Mouse (Mus musculus): ENCODE results near the gene Tmem87a. TPM values are rescaled to one million over a fixed set of nuclear protein-coding genes. Genes with fewer than 3 reads are reported as not detected.

Gene Tmem87a
- polyA plus RNA-seq, 1 experiment from 2014 or later: 10.6 TPM

DNA sequence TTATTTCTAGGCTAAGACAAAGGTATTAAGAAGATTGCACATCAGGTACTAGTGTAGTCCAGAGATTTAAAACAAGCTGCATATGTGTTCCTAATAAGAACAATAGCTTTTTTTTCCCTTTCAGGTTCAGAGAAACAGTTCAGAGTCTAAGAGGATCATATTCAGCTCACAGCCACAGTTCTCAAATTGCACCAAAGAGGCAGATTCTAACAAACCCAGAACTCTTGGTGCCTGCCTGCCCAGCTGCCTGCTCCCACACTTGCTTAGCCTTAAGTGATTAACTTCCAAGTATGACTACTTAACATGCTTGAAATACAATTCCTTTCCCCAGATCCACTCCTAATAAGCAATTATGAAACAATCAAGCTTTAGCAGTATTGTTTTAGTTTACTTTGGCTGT, 10.2 kb upstream of the Tmem87a start:
- DNase-seq (ENCODE audit: low spot score) (no peak), ATAC-seq (replicated peaks; ENCODE audit: low FRiP score) (no peak)
- Histone ChIP-seq H3K4me2 (ENCODE audit: low read depth, low read length, severe bottlenecking) (no peak overlapping the region), H3K27me3 (ENCODE audit: control insufficient read depth, insufficient read depth, low read length) (no peaks in the 10 kb centered on the region), H3K27ac (ENCODE audit: low read depth, low read length) (no peak overlapping the region), H3K4me3 (ENCODE audit: low read depth, low read length) (no peak overlapping the region), H3K9me3 (ENCODE audit: control insufficient read depth, low read length) (no peaks in the 10 kb centered on the region), H3K36me3 (ENCODE audit: control insufficient read depth, insufficient read depth, low read length) (no peaks in the 10 kb centered on the region), H3K4me1 (replicated peaks; ENCODE audit: control insufficient read depth, insufficient read depth, low read length) (no peaks in the 10 kb centered on the region), H3K9ac (ENCODE audit: low read length) (no peak overlapping the region)

- Histone ChIP-seq H3K4me3 (ENCODE audit: low read depth, low read length) (no peak overlapping the region), H3K36me3 (ENCODE audit: control insufficient read depth, insufficient read depth, low read length) (no peaks in the 10 kb centered on the region), H3K4me2 (ENCODE audit: low read depth, low read length, severe bottlenecking) (no peak overlapping the region), H3K9me3 (ENCODE audit: control insufficient read depth, low read length) (no peaks in the 10 kb centered on the region), H3K9ac (ENCODE audit: low read length) (no peak overlapping the region), H3K4me1 (replicated peaks; ENCODE audit: control insufficient read depth, insufficient read depth, low read length) (no peaks in the 10 kb centered on the region), H3K27me3 (ENCODE audit: control insufficient read depth, insufficient read depth, low read length) (no peaks in the 10 kb centered on the region), H3K27ac (ENCODE audit: low read depth, low read length) (no peak overlapping the region)
- DNase-seq (ENCODE audit: low spot score) (no peak), ATAC-seq (replicated peaks; ENCODE audit: low FRiP score) (no peak)
- 95% methylated on average over 3 of the region's 3 CpGs for WGBS
Measured at GRCm38 (mm10) chr2:120411096-120411628, 7.2 kb upstream of the Tmem87a start.

DNA sequence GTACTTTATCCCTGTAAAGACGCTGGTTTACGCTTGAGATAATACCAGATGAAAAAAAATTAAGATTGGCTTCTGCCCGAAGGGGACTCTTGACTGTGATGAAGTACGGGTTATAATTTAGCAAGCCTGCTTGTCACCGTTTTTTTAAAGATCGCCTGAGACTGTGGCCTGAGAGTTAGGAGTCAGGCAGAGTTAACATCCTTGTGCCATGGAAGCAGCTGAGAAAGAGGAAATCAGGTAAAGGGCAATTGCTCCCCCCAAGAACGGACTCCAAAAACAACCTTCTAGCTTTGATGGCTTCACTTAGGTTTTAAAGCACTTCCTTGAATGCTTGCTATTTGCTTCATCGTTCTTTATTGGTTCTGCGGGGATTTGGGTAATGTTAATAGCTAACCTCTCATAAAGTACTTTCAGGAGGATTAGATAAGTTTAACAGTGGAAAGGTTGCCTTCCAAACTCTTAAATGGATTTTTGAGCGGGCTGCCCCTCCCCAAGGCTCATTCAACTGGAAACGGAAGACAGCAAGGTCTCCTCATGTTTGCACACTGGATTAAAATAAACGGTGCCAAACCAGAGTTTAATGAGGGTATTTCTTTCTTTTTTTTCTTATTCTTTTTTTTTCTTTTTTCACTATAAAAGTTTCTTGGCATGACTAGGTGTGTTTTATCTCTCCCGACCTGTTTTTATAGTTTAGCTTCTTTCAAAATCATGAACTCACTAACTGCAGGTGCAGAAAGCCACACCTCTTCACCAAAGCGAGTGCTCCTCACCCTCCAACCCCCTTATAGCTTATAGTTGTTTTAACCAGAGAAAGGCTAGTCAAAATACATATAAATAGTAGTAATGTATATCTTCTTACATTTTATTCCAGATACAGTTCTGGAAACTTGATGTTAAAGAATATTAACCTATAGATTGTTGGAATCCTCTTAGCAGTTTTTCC, 1.2 kb upstream of the Tmem87a start:
- Histone ChIP-seq H3K4me2 (ENCODE audit: low read depth, low read length, severe bottlenecking) (peak overlapping the region; percentile 68), H3K36me3 (ENCODE audit: control insufficient read depth, insufficient read depth, low read length) (no peaks in the 10 kb centered on the region), H3K4me1 (replicated peaks; ENCODE audit: control insufficient read depth, insufficient read depth, low read length) (0 out of 2 replicates have a peak, but pooled peaks cover 2% of the 10 kb centered on the region), H3K27ac (ENCODE audit: low read depth, low read length) (peak overlapping the region; percentile 81; the same call in 1 of the 2 replicates), H3K27me3 (ENCODE audit: control insufficient read depth, insufficient read depth, low read length) (no peaks in the 10 kb centered on the region), H3K9me3 (ENCODE audit: control insufficient read depth, low read length) (no peaks in the 10 kb centered on the region), H3K4me3 (ENCODE audit: low read depth, low read length) (peak overlapping the region; percentile 78), H3K9ac (ENCODE audit: low read length) (peak overlapping the region; percentile 66)
- 40% methylated on average over 14 of the region's 14 CpGs for WGBS
- ATAC-seq (replicated peaks; ENCODE audit: low FRiP score) (no peak), DNase-seq (ENCODE audit: low spot score) (no peak)

GRCm38 (mm10) chr2:120403653-120403985, 294 bp downstream of the Tmem87a start, which contains the start of gene Ganc:
Gene Ganc (plus strand): TSS chr2:120403896.
- Histone ChIP-seq H3K4me3 (ENCODE audit: low read depth, low read length) (peak within 1 kb of the TSS; percentile 78), H3K9me3 (ENCODE audit: control insufficient read depth, low read length) (no peaks in the 10 kb centered on the region)
- under 1% methylated on average over 17 of the region's 17 CpGs for WGBS

DNA sequence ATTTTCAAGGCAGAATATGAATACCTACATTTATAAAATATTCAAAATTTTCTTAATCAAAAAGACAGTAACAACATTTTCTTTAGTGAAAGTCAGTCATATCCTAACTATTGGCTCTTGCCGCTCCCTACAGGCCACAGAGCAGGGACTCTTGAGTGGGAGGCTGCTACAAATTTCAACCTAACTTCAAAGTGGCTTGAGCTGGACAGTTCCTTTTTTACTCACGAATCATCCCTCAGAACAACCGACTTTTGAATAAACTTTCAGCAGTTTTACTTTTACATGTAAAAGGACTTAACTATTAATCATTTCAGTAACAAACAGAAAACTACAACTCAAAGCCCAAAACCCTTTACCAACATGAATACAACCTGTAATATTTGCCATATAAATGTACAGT, 1.1 kb downstream of the Tmem87a start:
- no peak for ATAC-seq (replicated peaks; ENCODE audit: low FRiP score)
- 0 out of 2 replicates have a peak, but pooled peaks cover 2% of the 10 kb centered on the region for H3K4me1 ChIP-seq (replicated peaks; ENCODE audit: control insufficient read depth, insufficient read depth, low read length)
- H3K9me3 ChIP-seq (ENCODE audit: control insufficient read depth, low read length): no peaks in the 10 kb centered on the region
- H3K27ac ChIP-seq (ENCODE audit: low read depth, low read length): no peak overlapping the region
- H3K9ac ChIP-seq (ENCODE audit: low read length): no peak overlapping the region
- H3K4me3 ChIP-seq (ENCODE audit: low read depth, low read length): peak overlapping the region; percentile 78
- H3K4me2 ChIP-seq (ENCODE audit: low read depth, low read length, severe bottlenecking): peak overlapping the region; percentile 68; the same call in 1 of the 2 replicates
- WGBS: 63% methylated on average over 3 of the region's 3 CpGs
- no peaks in the 10 kb centered on the region for H3K27me3 ChIP-seq (ENCODE audit: control insufficient read depth, insufficient read depth, low read length)
- DNase-seq (ENCODE audit: low spot score): no peak
- H3K36me3 ChIP-seq (ENCODE audit: control insufficient read depth, insufficient read depth, low read length): no peaks in the 10 kb centered on the region

More at GRCm38 (mm10) chr2:120403653-120403985, 294 bp downstream of the Tmem87a start, which contains the start of gene Ganc:
- DNase-seq (ENCODE audit: low spot score) (no peak), ATAC-seq (replicated peaks; ENCODE audit: low FRiP score) (peak; percentile 82)
- no peaks in the 10 kb centered on the region for H3K36me3 ChIP-seq (ENCODE audit: control insufficient read depth, insufficient read depth, low read length)
- peak within 1 kb of the TSS; percentile 81 for H3K27ac ChIP-seq (ENCODE audit: low read depth, low read length)
- no peaks in the 10 kb centered on the region for H3K27me3 ChIP-seq (ENCODE audit: control insufficient read depth, insufficient read depth, low read length)
- peak within 1 kb of the TSS; percentile 68 for H3K4me2 ChIP-seq (ENCODE audit: low read depth, low read length, severe bottlenecking)
- peak within 1 kb of the TSS; percentile 66 for H3K9ac ChIP-seq (ENCODE audit: low read length)
- 0 out of 2 replicates have a peak, but pooled peaks cover 2% of the 10 kb centered on the region for H3K4me1 ChIP-seq (replicated peaks; ENCODE audit: control insufficient read depth, insufficient read depth, low read length)

- ATAC-seq (replicated peaks; ENCODE audit: low FRiP score): no peak
- 0 out of 2 replicates have a peak, but pooled peaks cover 2% of the 10 kb centered on the region for H3K4me1 ChIP-seq (replicated peaks; ENCODE audit: control insufficient read depth, insufficient read depth, low read length)
- H3K9ac ChIP-seq (ENCODE audit: low read length): no peak overlapping the region
- H3K4me2 ChIP-seq (ENCODE audit: low read depth, low read length, severe bottlenecking): no peak overlapping the region
- peaks cover 2% of the 10 kb centered on the region; the same call in 1 of the 2 replicates for H3K36me3 ChIP-seq (ENCODE audit: control insufficient read depth, insufficient read depth, low read length)
- WGBS: 88% methylated on average over 1 of the region's 1 CpGs
- no peak overlapping the region for H3K4me3 ChIP-seq (ENCODE audit: low read depth, low read length)
- no peaks in the 10 kb centered on the region for H3K27me3 ChIP-seq (ENCODE audit: control insufficient read depth, insufficient read depth, low read length)
- no peak for DNase-seq (ENCODE audit: low spot score)
- no peak overlapping the region for H3K27ac ChIP-seq (ENCODE audit: low read depth, low read length)
- no peaks in the 10 kb centered on the region for H3K9me3 ChIP-seq (ENCODE audit: control insufficient read depth, low read length)
Measured at GRCm38 (mm10) chr2:120397951-120398350, 6.0 kb downstream of the Tmem87a start.

DNA sequence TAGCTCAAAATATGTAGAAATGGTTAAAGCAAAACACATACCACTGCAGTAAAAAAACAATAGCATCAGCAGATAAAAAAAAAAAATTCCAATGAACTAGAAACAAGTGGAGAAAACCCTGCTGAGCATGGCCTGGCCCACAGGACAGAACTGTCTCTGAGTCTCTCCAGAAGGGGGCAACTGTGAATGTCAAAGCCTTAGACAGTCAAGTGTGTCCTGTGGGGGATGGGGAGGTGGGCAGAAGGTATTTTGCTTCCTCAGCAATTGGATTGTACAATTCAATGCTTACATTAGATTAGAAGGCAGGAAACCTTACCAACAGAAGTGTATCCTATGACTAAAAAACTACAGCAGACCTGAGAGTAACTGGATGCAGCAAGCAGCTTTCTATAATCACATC, 11.5 kb downstream of the Tmem87a start:
- Histone ChIP-seq H3K9ac (ENCODE audit: low read length) (no peak overlapping the region), H3K36me3 (ENCODE audit: control insufficient read depth, insufficient read depth, low read length) (peaks cover 5% of the 10 kb centered on the region; the same call in 1 of the 2 replicates), H3K9me3 (ENCODE audit: control insufficient read depth, low read length) (no peaks in the 10 kb centered on the region), H3K4me3 (ENCODE audit: low read depth, low read length) (no peak overlapping the region), H3K27ac (ENCODE audit: low read depth, low read length) (no peak overlapping the region), H3K4me2 (ENCODE audit: low read depth, low read length, severe bottlenecking) (no peak overlapping the region), H3K27me3 (ENCODE audit: control insufficient read depth, insufficient read depth, low read length) (no peaks in the 10 kb centered on the region), H3K4me1 (replicated peaks; ENCODE audit: control insufficient read depth, insufficient read depth, low read length) (no peaks in the 10 kb centered on the region)
- ATAC-seq (replicated peaks; ENCODE audit: low FRiP score) (no peak), DNase-seq (ENCODE audit: low spot score) (no peak)

DNA sequence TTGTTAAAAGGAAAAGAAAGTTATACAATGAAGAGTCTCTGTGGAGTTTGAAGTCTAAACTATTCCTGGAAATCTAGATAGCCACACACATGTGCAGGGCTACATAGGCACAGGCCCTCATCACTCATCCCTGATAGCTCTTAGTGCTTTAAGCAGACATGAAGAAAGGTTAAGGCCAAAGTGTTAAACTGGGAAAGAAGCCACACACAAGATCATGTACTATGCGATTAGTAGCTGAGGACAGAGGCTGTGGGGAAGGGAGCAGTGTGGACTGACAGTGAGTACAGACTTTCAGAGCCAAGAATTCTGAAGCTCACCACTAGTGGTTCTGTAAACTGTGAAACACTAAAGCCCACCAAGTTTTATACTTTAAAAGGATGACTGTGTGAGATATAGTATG, 13.0 kb downstream of the Tmem87a start:
- Histone ChIP-seq H3K27ac (ENCODE audit: low read depth, low read length) (no peak overlapping the region), H3K36me3 (ENCODE audit: control insufficient read depth, insufficient read depth, low read length) (peaks cover 5% of the 10 kb centered on the region; the same call in 1 of the 2 replicates), H3K9ac (ENCODE audit: low read length) (no peak overlapping the region), H3K4me3 (ENCODE audit: low read depth, low read length) (no peak overlapping the region), H3K4me2 (ENCODE audit: low read depth, low read length, severe bottlenecking) (no peak overlapping the region), H3K9me3 (ENCODE audit: control insufficient read depth, low read length) (no peaks in the 10 kb centered on the region), H3K4me1 (replicated peaks; ENCODE audit: control insufficient read depth, insufficient read depth, low read length) (no peaks in the 10 kb centered on the region), H3K27me3 (ENCODE audit: control insufficient read depth, insufficient read depth, low read length) (no peaks in the 10 kb centered on the region)
- 100% methylated on average over 1 of the region's 1 CpGs for WGBS
- ATAC-seq (replicated peaks; ENCODE audit: low FRiP score) (no peak), DNase-seq (ENCODE audit: low spot score) (no peak)
